Mouse (Mus musculus) liver, adult 2 months (tissue): ENCODE measurements around the gene Borcs5.

Experiments used
- CTCF ChIP-seq: fragments of 200-500 bp; IDR thresholded peaks from 2 replicates; pipeline ENCODE4 v1.5.1; 2011; ENCODE audit warnings: low read depth, low read length, control low read depth
- POLR2A ChIP-seq: fragments of 200-500 bp; IDR thresholded peaks from 2 replicates; pipeline ENCODE4 v1.6.1; 2011; ENCODE audit warnings: low read length, control low read depth; ENCODE audit not compliant: insufficient read depth; ENCODE audit errors: extremely low read depth

DNA sequence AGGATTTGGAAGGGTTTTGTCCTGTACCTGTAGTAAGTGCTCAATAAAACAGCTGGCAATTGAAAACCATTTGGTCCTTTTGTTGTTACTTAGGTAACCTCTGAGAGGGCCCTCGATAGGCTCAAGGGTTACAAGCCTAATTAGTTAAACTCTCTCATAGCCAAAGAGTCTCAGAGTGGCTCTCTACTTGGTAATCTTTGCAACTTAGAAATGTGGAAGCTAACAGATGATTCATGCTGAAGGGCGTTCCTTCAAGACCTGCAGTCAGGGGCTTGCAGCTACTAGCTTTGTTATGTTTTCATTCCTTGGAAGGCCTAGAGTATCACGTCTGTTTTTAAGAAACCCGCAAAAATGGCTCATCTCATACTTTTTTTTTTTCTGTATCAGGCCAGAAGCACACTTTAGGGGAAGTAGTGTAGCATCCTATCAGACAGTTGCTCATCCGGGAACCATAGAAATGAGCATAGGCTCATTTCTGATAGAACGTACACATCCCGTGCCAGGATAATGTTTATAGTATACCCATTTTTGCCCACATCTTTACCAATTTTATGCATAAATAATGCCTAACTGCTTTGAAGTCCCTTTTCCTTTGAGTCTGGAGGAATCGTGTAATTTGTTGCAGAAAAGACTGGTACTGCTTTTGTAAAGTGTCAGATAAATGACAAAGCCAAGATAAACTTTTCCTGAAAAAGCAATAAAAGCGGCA, 2.6 kb downstream of the Borcs5 start:
- TF ChIP-seq CTCF (no peak), POLR2A (no peak)
